Mouse (Mus musculus): ENCODE measurements at regions not wholly inside any gene's neighbourhood (a gene's known extent, or its start where the extent isn't known, plus 50 kb on each side); places are given as distances from the start of the nearest gene placed in this dataset.

DNA sequence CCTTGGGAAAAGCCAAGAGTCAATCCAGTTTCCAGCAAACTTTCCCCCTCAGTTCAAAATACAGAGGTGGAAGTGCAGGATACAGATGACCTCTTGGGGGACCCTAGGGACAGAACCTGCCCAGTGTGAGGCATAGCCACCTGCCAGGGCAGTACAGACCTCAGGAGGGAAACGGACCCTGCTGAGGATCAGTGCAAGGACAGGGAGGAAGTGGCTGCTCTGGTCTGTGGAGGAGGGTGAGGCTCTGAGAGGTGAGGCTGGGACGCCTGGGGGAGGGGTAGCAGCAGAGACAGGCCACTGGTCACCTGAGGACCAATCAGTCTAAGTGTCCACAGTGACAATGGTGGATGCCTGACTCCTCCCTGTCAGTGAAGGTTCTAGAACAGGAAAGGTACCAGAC lies 85.6 kb upstream of the Smad3 start:
- TF ChIP-seq POLR2A (IDR thresholded peaks at IDR 0.05; ENCODE audit: borderline replicate concordance, control insufficient read depth, low read depth, low read length), result no peak
- TF ChIP-seq CTCF (IDR thresholded peaks at IDR 0.05; ENCODE audit: control insufficient read depth, insufficient read depth, low read length), result no peak
